Mouse (Mus musculus) liver, adult 2 months (tissue): Measurements from ENCODE around the gene Cldn3.

Experiments used
- CTCF ChIP-seq: fragments of 200-500 bp; IDR thresholded peaks from 2 replicates; pipeline ENCODE4 v1.5.1; 2011; ENCODE audit warnings: low read depth, low read length, control low read depth
- POLR2A ChIP-seq: fragments of 200-500 bp; IDR thresholded peaks from 2 replicates; pipeline ENCODE4 v1.6.1; 2011; ENCODE audit warnings: low read length, control low read depth; ENCODE audit not compliant: insufficient read depth; ENCODE audit errors: extremely low read depth

GRCm38 (mm10) chr5:135002151-135002550, 16.1 kb downstream of the Cldn3 start:
- no peak for TF ChIP-seq POLR2A
- TF ChIP-seq CTCF, result no peak
